Mouse (Mus musculus): Measurements from ENCODE around the gene Tctex1d2. TPM values are rescaled to one million over a fixed set of nuclear protein-coding genes. Genes with fewer than 3 reads are reported as not detected.

The Tctex1d2 gene
- polyA plus RNA-seq, 1 experiment from 2014 or later = 31.9 TPM

GRCm38 (mm10) chr16:32453102-32453501 lies 33.6 kb downstream of the Tctex1d2 start:
- no peak overlapping the region for H3K4me2 ChIP-seq
- H3K9me3 ChIP-seq = no peaks in the 10 kb centered on the region
- no peak overlapping the region for H3K4me3 ChIP-seq (replicated peaks)
- no peak overlapping the region for H3K27ac ChIP-seq
- peaks cover 15% of the 10 kb centered on the region for H3K4me1 ChIP-seq (replicated peaks)
- no peak overlapping the region for H3K9ac ChIP-seq (replicated peaks)
- H3K36me3 ChIP-seq = peaks cover 22% of the 10 kb centered on the region; the same call in 1 of the 2 replicates
- no peak for ATAC-seq (ENCODE audit: insufficient number of reproducible peaks, insufficient read depth, low FRiP score, low TSS enrichment, low read depth)
- 96% methylated on average over 8 of the region's 8 CpGs for WGBS
- H3K27me3 ChIP-seq = no peaks in the 10 kb centered on the region

- WGBS = 37% methylated on average over 5 of the region's 5 CpGs
- Histone ChIP-seq H3K9me3 (no peaks in the 10 kb centered on the region), H3K36me3 (peaks cover 22% of the 10 kb centered on the region; the same call in 1 of the 2 replicates), H3K4me2 (peak overlapping the region; percentile 8), H3K27me3 (no peaks in the 10 kb centered on the region), H3K4me1 (replicated peaks) (peaks cover 15% of the 10 kb centered on the region), H3K27ac (peak overlapping the region; percentile 82), H3K4me3 (replicated peaks) (no peak overlapping the region), H3K9ac (replicated peaks) (no peak overlapping the region)
- ATAC-seq (ENCODE audit: insufficient number of reproducible peaks, insufficient read depth, low FRiP score, low TSS enrichment, low read depth) = no peak; the same call in 1 of the 2 replicates
Measured at GRCm38 (mm10) chr16:32454646-32455045, 35.1 kb downstream of the Tctex1d2 start.

- Histone ChIP-seq H3K36me3 (peaks cover 22% of the 10 kb centered on the region; the same call in 1 of the 2 replicates), H3K9me3 (no peaks in the 10 kb centered on the region), H3K27ac (no peak overlapping the region), H3K27me3 (no peaks in the 10 kb centered on the region), H3K4me3 (replicated peaks) (no peak overlapping the region), H3K4me2 (no peak overlapping the region), H3K9ac (replicated peaks) (no peak overlapping the region), H3K4me1 (replicated peaks) (peaks cover 15% of the 10 kb centered on the region)
- no peak for ATAC-seq (ENCODE audit: insufficient number of reproducible peaks, insufficient read depth, low FRiP score, low TSS enrichment, low read depth)
Measured at GRCm38 (mm10) chr16:32456086-32456485, 36.6 kb downstream of the Tctex1d2 start.

GRCm38 (mm10) chr16:32456761-32457160 lies 37.3 kb downstream of the Tctex1d2 start:
- H3K4me1 ChIP-seq (replicated peaks) = peaks cover 15% of the 10 kb centered on the region
- no peak overlapping the region for H3K4me2 ChIP-seq
- no peak overlapping the region for H3K27ac ChIP-seq
- peaks cover 18% of the 10 kb centered on the region; the same call in 1 of the 2 replicates for H3K36me3 ChIP-seq
- H3K9ac ChIP-seq (replicated peaks) = no peak overlapping the region
- no peak for ATAC-seq (ENCODE audit: insufficient number of reproducible peaks, insufficient read depth, low FRiP score, low TSS enrichment, low read depth)
- no peaks in the 10 kb centered on the region for H3K9me3 ChIP-seq
- H3K4me3 ChIP-seq (replicated peaks) = no peak overlapping the region
- no peaks in the 10 kb centered on the region for H3K27me3 ChIP-seq
- WGBS = 88% methylated on average over 1 of the region's 1 CpGs

GRCm38 (mm10) chr16:32457589-32458386 lies 38.3 kb downstream of the Tctex1d2 start:
- WGBS = 57% methylated on average over 10 of the region's 10 CpGs
- Histone ChIP-seq H3K9ac (replicated peaks) (no peak overlapping the region), H3K27ac (no peak overlapping the region), H3K27me3 (no peaks in the 10 kb centered on the region), H3K4me2 (no peak overlapping the region), H3K9me3 (no peaks in the 10 kb centered on the region), H3K4me3 (replicated peaks) (no peak overlapping the region), H3K4me1 (replicated peaks) (peaks cover 15% of the 10 kb centered on the region), H3K36me3 (peaks cover 19% of the 10 kb centered on the region; the same call in 1 of the 2 replicates)
- ATAC-seq (ENCODE audit: insufficient number of reproducible peaks, insufficient read depth, low FRiP score, low TSS enrichment, low read depth) = no peak

GRCm38 (mm10) chr16:32460518-32460917 lies 41.0 kb downstream of the Tctex1d2 start:
- H3K4me1 ChIP-seq (replicated peaks) = no peaks in the 10 kb centered on the region
- no peak for ATAC-seq (ENCODE audit: insufficient number of reproducible peaks, insufficient read depth, low FRiP score, low TSS enrichment, low read depth)
- H3K4me3 ChIP-seq (replicated peaks) = no peak overlapping the region
- no peaks in the 10 kb centered on the region for H3K9me3 ChIP-seq
- H3K27me3 ChIP-seq = no peaks in the 10 kb centered on the region
- no peak overlapping the region for H3K4me2 ChIP-seq
- H3K9ac ChIP-seq (replicated peaks) = no peak overlapping the region
- 64% methylated on average over 4 of the region's 4 CpGs for WGBS
- peaks cover 30% of the 10 kb centered on the region for H3K36me3 ChIP-seq
- no peak overlapping the region for H3K27ac ChIP-seq

- no peak overlapping the region for H3K9ac ChIP-seq (replicated peaks)
- no peak for ATAC-seq (ENCODE audit: insufficient number of reproducible peaks, insufficient read depth, low FRiP score, low TSS enrichment, low read depth)
- no peak overlapping the region for H3K27ac ChIP-seq
- no peak overlapping the region for H3K4me3 ChIP-seq (replicated peaks)
- H3K36me3 ChIP-seq = peaks cover 22% of the 10 kb centered on the region
- no peak overlapping the region for H3K4me2 ChIP-seq
- H3K27me3 ChIP-seq = no peaks in the 10 kb centered on the region
- WGBS = 94% methylated on average over 5 of the region's 5 CpGs
- H3K4me1 ChIP-seq (replicated peaks) = no peaks in the 10 kb centered on the region
- no peaks in the 10 kb centered on the region for H3K9me3 ChIP-seq
Measured at GRCm38 (mm10) chr16:32461713-32462112, 42.2 kb downstream of the Tctex1d2 start.

- WGBS = 93% methylated on average over 16 of the region's 16 CpGs
- Histone ChIP-seq H3K4me2 (no peak overlapping the region), H3K4me1 (replicated peaks) (no peaks in the 10 kb centered on the region)
Measured at GRCm38 (mm10) chr16:32462950-32463349, 43.4 kb downstream of the Tctex1d2 start.

GRCm38 (mm10) chr16:32463426-32463825 lies 43.9 kb downstream of the Tctex1d2 start:
- Histone ChIP-seq H3K27ac (no peak overlapping the region), H3K4me3 (replicated peaks) (no peak overlapping the region), H3K4me1 (replicated peaks) (no peaks in the 10 kb centered on the region), H3K9me3 (no peaks in the 10 kb centered on the region), H3K36me3 (peaks cover 32% of the 10 kb centered on the region), H3K27me3 (no peaks in the 10 kb centered on the region), H3K4me2 (no peak overlapping the region), H3K9ac (replicated peaks) (no peak overlapping the region)
- 85% methylated on average over 2 of the region's 2 CpGs for WGBS
- no peak for ATAC-seq (ENCODE audit: insufficient number of reproducible peaks, insufficient read depth, low FRiP score, low TSS enrichment, low read depth)

More at GRCm38 (mm10) chr16:32462950-32463349, 43.4 kb downstream of the Tctex1d2 start:
- H3K27me3 ChIP-seq = no peaks in the 10 kb centered on the region
- H3K36me3 ChIP-seq = peaks cover 30% of the 10 kb centered on the region
- H3K27ac ChIP-seq = no peak overlapping the region
- H3K9me3 ChIP-seq = no peaks in the 10 kb centered on the region
- no peak overlapping the region for H3K4me3 ChIP-seq (replicated peaks)
- no peak overlapping the region for H3K9ac ChIP-seq (replicated peaks)
- no peak for ATAC-seq (ENCODE audit: insufficient number of reproducible peaks, insufficient read depth, low FRiP score, low TSS enrichment, low read depth)

GRCm38 (mm10) chr16:32464908-32465307 lies 45.4 kb downstream of the Tctex1d2 start:
- H3K27me3 ChIP-seq = no peaks in the 10 kb centered on the region
- no peak for ATAC-seq (ENCODE audit: insufficient number of reproducible peaks, insufficient read depth, low FRiP score, low TSS enrichment, low read depth)
- WGBS = 0% methylated on average over 1 of the region's 1 CpGs
- no peak overlapping the region for H3K9ac ChIP-seq (replicated peaks)
- H3K27ac ChIP-seq = no peak overlapping the region
- H3K36me3 ChIP-seq = peaks cover 47% of the 10 kb centered on the region
- H3K4me1 ChIP-seq (replicated peaks) = no peaks in the 10 kb centered on the region
- H3K4me3 ChIP-seq (replicated peaks) = no peak overlapping the region
- no peak overlapping the region for H3K4me2 ChIP-seq
- no peaks in the 10 kb centered on the region for H3K9me3 ChIP-seq

- Histone ChIP-seq H3K9me3 (no peaks in the 10 kb centered on the region), H3K27ac (no peak overlapping the region), H3K4me3 (replicated peaks) (no peak overlapping the region), H3K9ac (replicated peaks) (no peak overlapping the region), H3K4me2 (no peak overlapping the region), H3K4me1 (replicated peaks) (no peaks in the 10 kb centered on the region), H3K27me3 (no peaks in the 10 kb centered on the region), H3K36me3 (peaks cover 57% of the 10 kb centered on the region)
- no peak for ATAC-seq (ENCODE audit: insufficient number of reproducible peaks, insufficient read depth, low FRiP score, low TSS enrichment, low read depth)
- 60% methylated on average over 3 of the region's 3 CpGs for WGBS
Measured at GRCm38 (mm10) chr16:32468488-32468887, 49.0 kb downstream of the Tctex1d2 start.
